Mouse (Mus musculus) intestine, postnatal 0 days (tissue): ENCODE measurements around the gene Zfp672. TPM values are rescaled to one million over a fixed set of nuclear protein-coding genes. Genes with fewer than 3 reads are reported as not detected.
"Not testable (repeated sequence)": the region's sequence is repeated elsewhere in the genome, so short reads cannot be mapped to it uniquely, and the experiment has no call there.

Experiments
- ATAC-seq: fragments of 200-750 bp; cut with Nextera tagmentation; 2 replicates; pipeline ENCODE4 v1.8.0; 2017; ENCODE audit warnings: mild to moderate bottlenecking, moderate TSS enrichment, moderate library complexity
- H3K27ac ChIP-seq: fragments of 300-500 bp; sonication (generic); 2 replicates; pipeline ENCODE4 v1.5.1; 2014; ENCODE audit warnings: mild to moderate bottlenecking, low read depth, low read length, moderate library complexity
- H3K27me3 ChIP-seq: fragments of 300-500 bp; sonication (generic); replicated peaks from 2 replicates; pipeline ENCODE4 v1.6.1; 2014; ENCODE audit warnings: low read length, mixed read lengths; ENCODE audit not compliant: control insufficient read depth, insufficient read depth
- H3K36me3 ChIP-seq: fragments of 300-500 bp; sonication (generic); 2 replicates; pipeline ENCODE4 v1.6.1; 2014; ENCODE audit warnings: mild to moderate bottlenecking, moderate library complexity; ENCODE audit not compliant: control insufficient read depth, insufficient read depth
- H3K4me1 ChIP-seq: fragments of 300-500 bp; sonication (generic); replicated peaks from 2 replicates; pipeline ENCODE4 v1.6.1; 2014; ENCODE audit warnings: antibody characterized with exemption, low read length, mixed read lengths; ENCODE audit not compliant: control insufficient read depth, insufficient read depth
- H3K4me2 ChIP-seq: fragments of 300-500 bp; sonication (generic); replicated peaks from 2 replicates; pipeline ENCODE4 v1.6.1; 2014; ENCODE audit warnings: low read depth, mild to moderate bottlenecking, moderate library complexity
- H3K4me3 ChIP-seq: fragments of 300-500 bp; sonication (generic); 2 replicates; pipeline ENCODE4 v1.5.1; 2014; ENCODE audit warnings: low read depth, low read length
- H3K9ac ChIP-seq: fragments of 300-500 bp; sonication (generic); 2 replicates; pipeline ENCODE4 v1.6.1; 2014; ENCODE audit warnings: mild to moderate bottlenecking, low read depth, low read length
- H3K9me3 ChIP-seq: fragments of 300-500 bp; sonication (generic); 2 replicates; pipeline ENCODE4 v1.6.1; 2016; ENCODE audit warnings: mixed run types; ENCODE audit not compliant: control insufficient read depth
- CTCF ChIP-seq: sonication (generic); IDR thresholded peaks from 2 replicates; pipeline ENCODE4 v1.5.1; 2016; ENCODE audit warnings: low read depth, mild to moderate bottlenecking, control low read depth, antibody characterized with exemption, moderate library complexity
- WGBS: fragments of 180-500 bp; shearing (Covaris S2); extraction: QIAGEN DNeasy Blood & Tissue Kit; methylation state at CpG from one replicate; pipeline ENCODE4 v1.1.7; 2014; 5-methylcytosine and 5-hydroxymethylcytosine counted together
- polyA plus RNA-seq: library from polyadenylated mRNA; unstranded; fragments of >200 nt; fragmentation: Nextera tagmentation; extraction: Ambion mirVana; gene quantifications from 2 replicates; pipeline ENCODE4 v1.2.1, GENCODE M21; 2015

Gene Zfp672
- polyA plus RNA-seq = 32.0 and 33.8 TPM in 2 replicates

DNA sequence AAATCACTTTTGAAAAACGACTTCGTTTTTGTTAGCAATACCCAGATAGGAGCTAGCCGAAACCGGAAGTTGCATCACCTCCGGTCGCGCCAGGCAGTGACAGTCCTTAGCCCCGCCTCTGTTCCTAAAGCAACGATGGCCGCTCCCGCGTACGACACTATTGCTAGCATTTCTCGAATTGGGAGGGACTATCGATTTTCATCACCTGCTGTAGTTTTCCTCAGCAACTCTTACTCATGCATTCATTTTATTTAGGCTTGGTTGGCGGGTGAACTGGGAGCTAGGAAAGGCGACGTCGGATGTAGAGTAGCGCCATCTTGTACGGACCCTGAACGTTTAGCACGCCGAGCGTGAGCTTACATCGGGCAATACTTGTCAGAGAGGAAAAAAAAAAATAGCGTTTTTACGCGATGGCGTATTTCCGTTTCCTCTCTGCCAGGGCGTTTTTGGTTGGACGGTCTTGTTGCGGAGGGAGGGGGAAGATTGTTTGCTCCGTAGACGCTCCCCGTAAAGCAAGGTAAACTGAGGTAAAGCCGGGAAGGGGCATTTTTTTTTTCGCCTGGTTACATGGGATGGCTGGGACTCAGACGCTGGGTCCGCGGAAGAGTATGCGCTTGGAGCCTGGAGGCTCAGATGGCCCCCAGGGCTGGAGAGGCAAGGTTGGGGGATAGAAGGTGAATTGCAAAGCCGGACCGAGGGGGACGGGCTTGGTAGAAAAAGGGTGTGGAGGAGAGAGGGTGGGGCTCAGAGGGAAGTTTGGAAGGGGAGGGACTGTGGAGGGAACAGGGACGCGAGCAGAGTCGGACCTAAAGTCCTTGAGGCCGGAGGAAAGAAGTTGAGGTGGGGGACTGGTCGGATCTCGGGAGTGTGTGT lies at the start of gene Zfp672, which contains the start of gene Sh3bp5l:
Gene Zfp672 (minus strand): TSS at position 64 of the 873 bp plus-strand sequence.
Gene Sh3bp5l (plus strand): TSS at position 449 of the 873 bp plus-strand sequence.
- peaks cover 15% of the 10 kb centered on the region for H3K4me1 ChIP-seq
- H3K36me3 ChIP-seq = peaks cover 21% of the 10 kb centered on the region
- H3K9me3 ChIP-seq = no peaks in the 10 kb centered on the region
- H3K4me3 ChIP-seq = peak within 1 kb of the TSS; percentile 77
- H3K27ac ChIP-seq = peak within 1 kb of the TSS; percentile 71
- H3K9ac ChIP-seq = peak within 1 kb of the TSS; percentile 62
- no peak for TF ChIP-seq CTCF
- H3K4me2 ChIP-seq = peak within 1 kb of the TSS; percentile 85
- no peaks in the 10 kb centered on the region for H3K27me3 ChIP-seq
- ATAC-seq = peak; percentile 93
- under 1% methylated on average over 52 of the region's 52 CpGs for WGBS

DNA sequence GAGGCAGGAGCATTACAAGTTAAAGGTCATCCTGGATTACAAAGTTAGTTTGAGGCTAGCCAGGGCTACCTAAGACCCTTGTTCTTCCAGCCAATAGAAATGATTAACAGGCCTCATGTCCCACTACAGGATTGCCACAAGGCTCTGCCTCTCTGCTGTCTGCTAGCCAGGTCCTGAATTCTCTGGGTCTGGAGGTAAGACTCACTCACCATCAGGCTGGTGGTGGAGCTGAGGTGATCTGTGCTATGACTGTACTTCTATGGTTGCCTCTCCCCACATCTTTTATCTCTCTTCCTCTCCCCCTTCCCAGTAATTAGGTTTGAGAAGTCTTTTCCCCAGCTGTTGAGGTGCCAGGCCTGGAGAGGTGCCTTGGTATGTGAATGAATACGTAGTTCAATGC lies 49.4 kb upstream of the Zfp672 start:
- no peaks in the 10 kb centered on the region for H3K27me3 ChIP-seq
- peak overlapping the region; percentile 60; the same call in 1 of the 2 replicates for H3K27ac ChIP-seq
- H3K9me3 ChIP-seq = no peaks in the 10 kb centered on the region
- peak overlapping the region; percentile 74 for H3K4me2 ChIP-seq
- TF ChIP-seq CTCF = no peak
- WGBS = 37% methylated on average over 1 of the region's 1 CpGs
- peaks cover 10% of the 10 kb centered on the region; the same call in 1 of the 2 replicates for H3K36me3 ChIP-seq
- 0 out of 2 replicates have a peak, but pooled peaks cover 11% of the 10 kb centered on the region for H3K4me1 ChIP-seq
- ATAC-seq = no peak
- H3K9ac ChIP-seq = peak overlapping the region; percentile 26; the same call in 1 of the 2 replicates
- peak overlapping the region; percentile 48 for H3K4me3 ChIP-seq

DNA sequence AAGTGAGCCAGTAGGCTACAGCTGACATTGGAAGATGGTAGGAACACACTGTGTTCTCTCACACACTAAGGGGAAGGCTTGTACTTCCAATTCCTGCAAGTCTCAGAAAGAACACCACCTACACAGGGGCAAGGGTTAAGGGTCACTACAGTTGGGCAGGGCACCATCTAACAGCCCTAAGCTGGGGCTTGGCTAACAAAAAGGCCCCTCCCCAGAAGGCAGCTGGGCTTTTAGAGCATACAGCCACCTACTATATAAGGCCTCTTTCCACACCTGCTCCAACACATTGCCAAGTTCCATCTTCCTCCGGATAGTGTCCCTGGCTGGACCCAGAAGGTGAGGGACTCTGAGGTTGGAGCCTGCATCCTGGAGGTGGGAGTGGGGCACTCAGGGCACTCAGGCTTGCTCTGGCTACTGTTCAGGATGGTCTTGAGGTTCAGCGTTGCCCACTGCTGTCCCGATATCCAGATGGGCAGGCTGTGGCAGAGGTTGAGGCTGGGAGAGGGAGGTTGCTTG lies 48.7 kb upstream of the Zfp672 start, which contains the start of gene Lypd8:
Gene Lypd8 (plus strand): TSS at position 281 of the 516 bp plus-strand sequence.
- H3K9ac ChIP-seq = peak within 1 kb of the TSS; percentile 26; the same call in 1 of the 2 replicates

DNA sequence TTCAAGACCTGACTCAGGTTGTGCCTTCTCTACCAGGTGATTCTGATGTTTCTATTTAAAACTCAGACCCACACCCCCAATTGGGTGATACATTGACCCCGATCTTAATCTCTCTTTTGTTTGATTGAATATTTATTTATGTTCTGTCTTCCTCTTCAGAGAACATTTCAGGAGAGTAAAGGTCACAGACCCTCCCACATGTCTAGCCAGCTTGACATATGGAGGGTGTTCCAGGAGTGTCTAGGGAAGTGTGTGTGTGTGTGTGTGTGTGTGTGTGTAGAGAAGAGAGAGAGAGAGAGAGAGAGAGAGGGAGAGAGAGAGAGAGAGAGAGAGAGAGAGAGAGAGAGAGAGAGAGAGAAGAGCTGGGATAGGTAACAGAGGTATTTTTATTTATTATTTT lies 47.5 kb upstream of the Zfp672 start:
- Histone ChIP-seq H3K4me3 (no peak overlapping the region), H3K9ac (no peak overlapping the region), H3K27ac (peak overlapping the region; percentile 60; the same call in 1 of the 2 replicates), H3K4me1 (0 out of 2 replicates have a peak, but pooled peaks cover 11% of the 10 kb centered on the region), H3K4me2 (peak overlapping the region; percentile 74; the same call in 1 of the 2 replicates), H3K9me3 (no peaks in the 10 kb centered on the region), H3K27me3 (no peaks in the 10 kb centered on the region), H3K36me3 (peaks cover 1% of the 10 kb centered on the region; the same call in 1 of the 2 replicates)
- TF ChIP-seq CTCF = no peak
- ATAC-seq = peak; percentile 37
- WGBS = 14% methylated on average over 1 of the region's 1 CpGs

More for the DNA sequence above, 48.7 kb upstream of the Zfp672 start, which contains the start of gene Lypd8:
- Histone ChIP-seq H3K4me2 (peak within 1 kb of the TSS; percentile 74), H3K27me3 (no peaks in the 10 kb centered on the region), H3K9me3 (no peaks in the 10 kb centered on the region), H3K36me3 (peaks cover 6% of the 10 kb centered on the region; the same call in 1 of the 2 replicates), H3K27ac (peak within 1 kb of the TSS; percentile 60), H3K4me1 (0 out of 2 replicates have a peak, but pooled peaks cover 11% of the 10 kb centered on the region), H3K4me3 (peak within 1 kb of the TSS; percentile 48)
- WGBS = 43% methylated on average over 3 of the region's 3 CpGs
- ATAC-seq = peak; percentile 44
- TF ChIP-seq CTCF = no peak

DNA sequence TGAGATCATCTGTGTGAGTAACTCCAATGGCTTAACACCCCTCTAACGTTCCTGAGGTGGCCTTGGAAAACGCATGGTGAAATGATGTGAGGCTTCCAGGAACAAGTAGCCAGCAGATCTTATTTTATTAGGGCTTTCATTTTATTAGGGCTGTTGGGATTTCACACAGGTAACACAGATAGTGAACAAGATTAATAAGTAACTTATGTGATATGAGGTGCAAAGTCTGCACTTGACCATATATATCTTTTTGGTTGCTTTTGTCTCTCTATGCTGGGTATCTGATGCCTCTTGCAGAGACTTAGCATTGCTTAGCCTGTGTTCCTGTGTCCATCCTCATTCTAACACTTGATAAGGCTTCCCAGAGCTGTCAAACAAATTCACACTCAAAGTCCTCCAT lies 47.1 kb upstream of the Zfp672 start:
- H3K4me2 ChIP-seq = peak overlapping the region; percentile 74; the same call in 1 of the 2 replicates
- peak overlapping the region; percentile 64 for H3K27ac ChIP-seq
- H3K4me1 ChIP-seq = 0 out of 2 replicates have a peak, but pooled peaks cover 11% of the 10 kb centered on the region
- no peaks in the 10 kb centered on the region for H3K9me3 ChIP-seq
- H3K9ac ChIP-seq = no peak overlapping the region
- H3K36me3 ChIP-seq = no peaks in the 10 kb centered on the region
- peak; percentile 78 for ATAC-seq
- H3K27me3 ChIP-seq = no peaks in the 10 kb centered on the region
- no peak for TF ChIP-seq CTCF
- 30% methylated on average over 2 of the region's 2 CpGs for WGBS
- no peak overlapping the region for H3K4me3 ChIP-seq

DNA sequence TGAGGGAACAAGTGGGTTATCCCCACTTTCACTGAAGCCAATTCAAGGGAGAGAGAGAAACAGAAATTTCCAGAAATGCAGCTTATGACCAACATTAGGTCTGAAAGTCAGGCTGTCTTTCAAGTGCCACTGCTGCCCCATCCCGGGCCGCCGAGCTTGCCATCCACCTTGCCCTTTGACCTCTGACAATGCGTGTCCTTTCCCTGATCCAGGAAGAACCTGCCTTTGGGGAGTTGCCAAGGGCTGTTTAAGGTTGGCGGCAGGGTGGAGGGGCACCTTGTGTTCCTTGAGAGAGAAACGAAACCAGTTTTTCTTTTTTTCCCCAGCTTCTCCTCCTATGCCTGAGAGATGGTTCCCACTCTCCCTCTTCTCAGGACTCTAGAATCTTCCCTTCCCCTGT lies 36.1 kb upstream of the Zfp672 start:
- H3K36me3 ChIP-seq, H3K4me2 ChIP-seq, H3K27ac ChIP-seq, H3K9me3 ChIP-seq, H3K9ac ChIP-seq, H3K4me3 ChIP-seq, H3K4me1 ChIP-seq, H3K27me3 ChIP-seq: not testable (repeated sequence)
- WGBS = no CpG with 5 or more reads among the region's 6 CpGs
- ATAC-seq = peak; percentile 63
